Mouse (Mus musculus) kidney, postnatal 0 days (tissue): ENCODE measurements around the gene Fgfr2. TPM values are rescaled to one million over a fixed set of nuclear protein-coding genes. Genes with fewer than 3 reads are reported as not detected.
A peak's percentile ranks its signal among the peaks of the same experiment; 100 is the strongest.

ENCODE experiments used
- ATAC-seq: fragments of 200-750 bp; cut with Nextera tagmentation; replicated peaks from 2 replicates; pipeline ENCODE4 v1.8.0; 2017; ENCODE audit warnings: low read depth, moderate number of reproducible peaks, moderate TSS enrichment, moderate library complexity; ENCODE audit not compliant: low FRiP score
- DNase-seq: peaks from one replicate; pipeline ENCODE4 v3.0.0-alpha.2; 2016; ENCODE audit warnings: low spot score
- H3K27ac ChIP-seq: fragments of 300-500 bp; sonication (generic); 2 replicates; pipeline ENCODE4 v1.5.1; 2014; ENCODE audit warnings: mild to moderate bottlenecking
- H3K27me3 ChIP-seq: fragments of 300-500 bp; sonication (generic); 2 replicates; pipeline ENCODE4 v1.6.1; 2014; ENCODE audit warnings: low read length, mixed read lengths; ENCODE audit not compliant: insufficient read depth
- H3K36me3 ChIP-seq: fragments of 300-500 bp; sonication (generic); 2 replicates; pipeline ENCODE4 v1.6.1; 2014; ENCODE audit warnings: low read length, mixed read lengths; ENCODE audit not compliant: insufficient read depth
- H3K4me1 ChIP-seq: fragments of 300-500 bp; sonication (generic); replicated peaks from 2 replicates; pipeline ENCODE4 v1.6.1; 2014; ENCODE audit warnings: antibody characterized with exemption, low read length, mixed read lengths; ENCODE audit not compliant: insufficient read depth
- H3K4me2 ChIP-seq: fragments of 300-500 bp; sonication (generic); 2 replicates; pipeline ENCODE4 v1.6.1; 2014; ENCODE audit warnings: mild to moderate bottlenecking, low read length, moderate library complexity, mixed read lengths
- H3K4me3 ChIP-seq: fragments of 300-500 bp; sonication (generic); replicated peaks from 2 replicates; pipeline ENCODE4 v1.5.1; 2014; ENCODE audit warnings: low read depth, low read length
- H3K9ac ChIP-seq: fragments of 300-500 bp; sonication (generic); 2 replicates; pipeline ENCODE4 v1.6.1; 2014; ENCODE audit warnings: low read depth, low read length
- H3K9me3 ChIP-seq: fragments of 300-500 bp; sonication (generic); replicated peaks from 2 replicates; pipeline ENCODE4 v1.6.1; 2016; ENCODE audit warnings: low read length, inconsistent platforms, mixed read lengths
- CTCF ChIP-seq: IDR thresholded peaks from 2 replicates; pipeline ENCODE4 v1.5.1; 2016; ENCODE audit warnings: antibody characterized with exemption, low read depth, mild to moderate bottlenecking, moderate library complexity
- WGBS: fragments of 180-500 bp; shearing (Covaris S2); extraction: QIAGEN DNeasy Blood & Tissue Kit; methylation state at CpG from one replicate; pipeline ENCODE4 v1.1.7; 2014; 5-methylcytosine and 5-hydroxymethylcytosine counted together
- polyA plus RNA-seq: library from polyadenylated mRNA; unstranded; fragments of >200 nt; fragmentation: Nextera tagmentation; extraction: Ambion mirVana; gene quantifications from 2 replicates; pipeline ENCODE4 v1.2.1, GENCODE M21; 2015

The Fgfr2 gene
- polyA plus RNA-seq, 1 experiment from 2014 or later: 79.8 TPM

GRCm38 (mm10) chr7:132210616-132211015, 912.5 kb downstream of the Fgfr2 start:
- Histone ChIP-seq H3K36me3 (no peaks in the 10 kb centered on the region), H3K4me3 (no peak overlapping the region), H3K27ac (no peak overlapping the region), H3K4me2 (no peak overlapping the region), H3K9ac (no peak overlapping the region), H3K4me1 (no peaks in the 10 kb centered on the region), H3K27me3 (no peaks in the 10 kb centered on the region), H3K9me3 (no peaks in the 10 kb centered on the region)
- no peak for DNase-seq
- ATAC-seq: no peak
- WGBS: 81% methylated on average over 5 of the region's 5 CpGs
- TF ChIP-seq CTCF: no peak

GRCm38 (mm10) chr7:132208946-132209651, 914.1 kb downstream of the Fgfr2 start:
- ATAC-seq (no peak), DNase-seq (no peak)
- Histone ChIP-seq H3K9me3 (no peaks in the 10 kb centered on the region), H3K27me3 (no peaks in the 10 kb centered on the region), H3K4me1 (no peaks in the 10 kb centered on the region), H3K9ac (no peak overlapping the region), H3K4me2 (no peak overlapping the region), H3K4me3 (no peak overlapping the region), H3K27ac (no peak overlapping the region), H3K36me3 (no peaks in the 10 kb centered on the region)
- no peak for TF ChIP-seq CTCF
- 79% methylated on average over 9 of the region's 9 CpGs for WGBS

DNA sequence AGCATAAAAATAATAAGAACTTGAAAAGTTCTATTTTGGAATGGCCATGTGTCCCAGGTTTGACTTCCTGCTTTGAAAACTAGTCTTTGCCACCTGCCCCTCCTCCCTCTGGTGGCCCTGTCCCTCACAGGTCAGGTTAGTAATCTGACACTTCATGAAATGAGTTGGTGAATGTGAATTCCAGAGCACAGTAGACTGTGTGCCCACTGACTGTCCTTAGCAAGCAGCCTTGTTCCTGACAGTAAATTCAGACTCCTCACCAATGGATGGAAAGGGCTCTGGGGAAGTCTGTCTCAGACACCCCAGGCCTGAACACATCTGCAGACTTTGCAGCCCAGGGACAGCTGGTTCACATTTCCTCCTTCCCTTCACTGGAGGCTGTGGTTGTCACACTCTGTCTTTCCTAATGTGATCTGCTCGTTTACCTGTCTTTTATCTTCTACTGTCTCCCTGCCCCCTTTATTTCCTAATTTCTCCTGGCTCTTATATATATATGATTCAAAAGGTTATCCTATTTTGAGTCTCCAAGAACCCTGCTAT, 919.0 kb downstream of the Fgfr2 start:
- 13% methylated on average over 1 of the region's 1 CpGs for WGBS
- H3K36me3 ChIP-seq: no peaks in the 10 kb centered on the region
- DNase-seq (peak; percentile 52), ATAC-seq (no peak)
- H3K9ac ChIP-seq: no peak overlapping the region
- no peak overlapping the region for H3K4me3 ChIP-seq
- H3K9me3 ChIP-seq: no peaks in the 10 kb centered on the region
- no peaks in the 10 kb centered on the region for H3K4me1 ChIP-seq
- H3K27ac ChIP-seq: no peak overlapping the region
- no peak overlapping the region for H3K4me2 ChIP-seq
- peak; percentile 19; the same call in 1 of the 2 replicates for TF ChIP-seq CTCF
- no peaks in the 10 kb centered on the region for H3K27me3 ChIP-seq

- H3K27me3 ChIP-seq: no peaks in the 10 kb centered on the region
- H3K4me3 ChIP-seq: no peak overlapping the region
- H3K27ac ChIP-seq: no peak overlapping the region
- no peak overlapping the region for H3K4me2 ChIP-seq
- no peak overlapping the region for H3K9ac ChIP-seq
- TF ChIP-seq CTCF: no peak
- DNase-seq (no peak), ATAC-seq (no peak)
- H3K4me1 ChIP-seq: no peaks in the 10 kb centered on the region
- H3K36me3 ChIP-seq: no peaks in the 10 kb centered on the region
- H3K9me3 ChIP-seq: no peaks in the 10 kb centered on the region
- WGBS: 25% methylated on average over 6 of the region's 6 CpGs
Measured at GRCm38 (mm10) chr7:132199686-132200085, 923.5 kb downstream of the Fgfr2 start.

DNA sequence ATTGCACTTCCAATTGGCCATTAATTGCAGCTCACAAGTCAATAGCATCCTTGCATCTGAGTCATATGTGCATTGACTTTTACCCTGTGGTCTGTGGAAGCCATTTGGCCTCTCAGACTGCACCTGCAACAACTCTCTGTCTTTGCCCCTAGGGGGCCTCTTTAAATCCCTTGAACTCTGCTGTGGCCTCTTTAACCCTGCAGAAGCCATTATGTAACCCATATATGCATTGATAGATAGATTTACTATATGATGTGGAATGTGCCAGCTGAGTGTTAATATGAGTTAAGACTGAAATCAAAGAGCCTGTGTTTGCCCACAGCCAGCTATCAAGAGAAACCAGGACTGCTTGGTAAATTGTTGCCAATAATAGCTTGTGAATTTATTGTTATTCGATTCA, 924.3 kb downstream of the Fgfr2 start:
- H3K9ac ChIP-seq: no peak overlapping the region
- H3K4me2 ChIP-seq: no peak overlapping the region
- 88% methylated on average over 1 of the region's 1 CpGs for WGBS
- ATAC-seq (no peak), DNase-seq (no peak)
- H3K9me3 ChIP-seq: no peaks in the 10 kb centered on the region
- no peak overlapping the region for H3K27ac ChIP-seq
- H3K4me1 ChIP-seq: no peaks in the 10 kb centered on the region
- H3K27me3 ChIP-seq: no peaks in the 10 kb centered on the region
- no peak overlapping the region for H3K4me3 ChIP-seq
- no peaks in the 10 kb centered on the region for H3K36me3 ChIP-seq
- no peak for TF ChIP-seq CTCF

- Histone ChIP-seq H3K4me1 (no peaks in the 10 kb centered on the region), H3K9ac (no peak overlapping the region), H3K9me3 (no peaks in the 10 kb centered on the region), H3K4me3 (no peak overlapping the region), H3K27ac (no peak overlapping the region), H3K27me3 (no peaks in the 10 kb centered on the region), H3K36me3 (no peaks in the 10 kb centered on the region), H3K4me2 (no peak overlapping the region)
- WGBS: 23% methylated on average over 7 of the region's 7 CpGs
- no peak for TF ChIP-seq CTCF
- ATAC-seq: no peak
- DNase-seq: no peak
Measured at GRCm38 (mm10) chr7:132197817-132198475, 925.2 kb downstream of the Fgfr2 start.
